Mouse (Mus musculus) 416B (cell line): Measurements from ENCODE around the gene Olfr835.

Source experiments
- DNase-seq: peaks from one replicate; pipeline ENCODE4 v3.0.0; 2011; ENCODE audit warnings: low read depth

The Olfr835 gene

GRCm38 (mm10) chr9:19032435-19032834, at the start of gene Olfr835:
TSS of gene Olfr835 (plus strand) at chr9:19032735.
- no peak for DNase-seq

GRCm38 (mm10) chr9:18987690-18988089, 44.8 kb upstream of the Olfr835 start, which contains the start of gene Olfr834:
TSS of gene Olfr834 (plus strand) at chr9:18987990.
- no peak for DNase-seq

- peak; percentile 6 for DNase-seq
These were observed 52.5 kb downstream of the Olfr835 start for GRCm38 (mm10) chr9:19084986-19085385.
